9 mouse cellular contexts compared by ENCODE assay signal in genomic region chr6:52002676-52003075, GRCm38 (mm10). TPM values are rescaled to one million over a fixed set of nuclear protein-coding genes. Genes with fewer than 3 reads are reported as not detected.
A peak's percentile ranks its signal among the peaks of the same experiment; 100 is the strongest.
DNase-seq lines count a peak whose midpoint lies in the region; ATAC-seq and TF ChIP-seq lines count a peak whose summit lies in the region.
"Had no signal": no experiment of that assay in that cellular context is flagged by ENCODE, and none has a peak within 500 bp of the region (broad histone marks: within the 10 kb centered on the region; RNA-seq: fewer than 3 reads in every experiment).

No protein-coding gene starts in this region.

- no peak overlapping the region for H3K27ac ChIP-seq in forebrain, postnatal 0 days (ENCODE audit: low read depth, low read length)
- H3K27ac ChIP-seq in forebrain, embryonic 10.5 days = no peak overlapping the region
- H3K27ac ChIP-seq in midbrain, embryonic 14.5 days (replicated peaks; ENCODE audit: low read depth, low read length) = no peak overlapping the region
- H3K27ac ChIP-seq in midbrain, embryonic 13.5 days = no peak overlapping the region

- H3K9ac ChIP-seq in forebrain, postnatal 0 days = no peak overlapping the region
- no peak overlapping the region for H3K9ac ChIP-seq in midbrain, embryonic 14.5 days (replicated peaks; ENCODE audit: low read length)
- H3K9ac ChIP-seq in midbrain, embryonic 13.5 days (replicated peaks) = no peak overlapping the region

- H3K4me3 ChIP-seq in forebrain, postnatal 0 days (ENCODE audit: low read depth, low read length) = no peak overlapping the region
- H3K4me3 ChIP-seq in forebrain, embryonic 10.5 days = no peak overlapping the region
- H3K4me3 ChIP-seq in midbrain, embryonic 14.5 days (replicated peaks; ENCODE audit: low read depth, low read length) = no peak overlapping the region
- no peak overlapping the region for H3K4me3 ChIP-seq in midbrain, embryonic 13.5 days (replicated peaks)
- H3K4me3 ChIP-seq: myocyte had no signal

- 29% methylated on average over 8 of the region's 8 CpGs for WGBS in forebrain, postnatal 0 days
- WGBS in forebrain, embryonic 10.5 days = 36% methylated on average over 8 of the region's 8 CpGs
- 37% methylated on average over 8 of the region's 8 CpGs for WGBS in midbrain, embryonic 14.5 days
- WGBS in midbrain, embryonic 13.5 days = 37% methylated on average over 8 of the region's 8 CpGs

- H3K27me3 ChIP-seq in forebrain, postnatal 0 days (ENCODE audit: insufficient read depth, low read length) = peaks cover 74% of the 10 kb centered on the region
- H3K27me3 ChIP-seq in forebrain, embryonic 10.5 days (ENCODE audit: poor library complexity, severe bottlenecking) = peaks cover 96% of the 10 kb centered on the region
- peaks cover 80% of the 10 kb centered on the region for H3K27me3 ChIP-seq in midbrain, embryonic 14.5 days (ENCODE audit: control insufficient read depth, insufficient read depth, low read length)
- H3K27me3 ChIP-seq in midbrain, embryonic 13.5 days = peaks cover 80% of the 10 kb centered on the region

- DNase-seq in forebrain, postnatal 0 days = peak; percentile 78
- no peak for DNase-seq in forebrain, embryonic 10.5 days (ENCODE audit: extremely low spot score, low spot score)
- DNase-seq in midbrain, embryonic 14.5 days = peak; percentile 85
- peak; percentile 62 for DNase-seq in embryo, embryonic 11.5 days (ENCODE audit: low read depth, low spot score)
- DNase-seq in lung, postnatal 14 days = peak; percentile 74

- peak; percentile 62 for TF ChIP-seq CTCF in forebrain, postnatal 0 days (IDR thresholded peaks at IDR 0.05; ENCODE audit: low read depth)

- ATAC-seq in forebrain, postnatal 0 days = no peak; the same call in 1 of the 2 replicates
- ATAC-seq in midbrain, embryonic 14.5 days (ENCODE audit: low FRiP score, low TSS enrichment) = no peak
- no peak for ATAC-seq in midbrain, embryonic 13.5 days
- no peak for ATAC-seq in monocyte, adult 5-6 weeks (replicated peaks; ENCODE audit: insufficient number of reproducible peaks, low FRiP score, low TSS enrichment, poor library complexity, severe bottlenecking)
- no peak for ATAC-seq in megakaryocyte, adult 5-6 weeks (ENCODE audit: poor library complexity, severe bottlenecking)

- no peaks in the 10 kb centered on the region for H3K4me1 ChIP-seq in forebrain, postnatal 0 days (ENCODE audit: insufficient read depth)
- 0 out of 2 replicates have a peak, but pooled peaks cover 8% of the 10 kb centered on the region for H3K4me1 ChIP-seq in forebrain, embryonic 10.5 days
- H3K4me1 ChIP-seq in midbrain, embryonic 14.5 days (ENCODE audit: control insufficient read depth, insufficient read depth, low read length) = no peaks in the 10 kb centered on the region
- H3K4me1 ChIP-seq in midbrain, embryonic 13.5 days (replicated peaks) = no peaks in the 10 kb centered on the region

- H3K9me3 ChIP-seq in forebrain, postnatal 0 days (ENCODE audit: low read length) = no peaks in the 10 kb centered on the region
- H3K9me3 ChIP-seq in forebrain, embryonic 10.5 days = no peaks in the 10 kb centered on the region
- no peaks in the 10 kb centered on the region for H3K9me3 ChIP-seq in midbrain, embryonic 14.5 days (ENCODE audit: control insufficient read depth, low read length)
- H3K9me3 ChIP-seq in midbrain, embryonic 13.5 days = no peaks in the 10 kb centered on the region

- H3K4me2 ChIP-seq in forebrain, postnatal 0 days (ENCODE audit: low read depth) = no peak overlapping the region
- H3K4me2 ChIP-seq in midbrain, embryonic 14.5 days (ENCODE audit: low read length) = no peak overlapping the region
- no peak overlapping the region for H3K4me2 ChIP-seq in midbrain, embryonic 13.5 days (replicated peaks)

- no peaks in the 10 kb centered on the region for H3K36me3 ChIP-seq in forebrain, postnatal 0 days (ENCODE audit: insufficient read depth)
- H3K36me3 ChIP-seq in forebrain, embryonic 10.5 days (replicated peaks) = no peaks in the 10 kb centered on the region
- H3K36me3 ChIP-seq in midbrain, embryonic 14.5 days (ENCODE audit: control insufficient read depth, insufficient read depth, low read length) = no peaks in the 10 kb centered on the region
- no peaks in the 10 kb centered on the region for H3K36me3 ChIP-seq in midbrain, embryonic 13.5 days

RNA-seq across cellular contexts. Expression of gene Skap2, which starts 9.7 kb away (rescaled TPM):
- total RNA-seq in forebrain, postnatal 0 days (2014; rRNA removed) = 4.7 and 5.1 TPM in 2 replicates
- 6.2 and 6.6 TPM in 2 replicates for polyA plus RNA-seq in forebrain, postnatal 0 days (2015; fragmentation: Nextera tagmentation; extraction: Ambion mirVana)
- 7.7 and 9.0 TPM in 2 replicates for polyA plus RNA-seq in forebrain, embryonic 10.5 days (2016; fragmentation: Nextera tagmentation; extraction: Ambion mirVana)
- 4.5 and 5.8 TPM in 2 replicates for polyA plus RNA-seq in midbrain, embryonic 14.5 days (2014; fragmentation: Nextera tagmentation; extraction: Ambion mirVana)
- polyA plus RNA-seq in midbrain, embryonic 13.5 days (2015; fragmentation: Nextera tagmentation; extraction: Ambion mirVana) = 5.3 and 5.4 TPM in 2 replicates
- 216 to 281 TPM (median 262 TPM) in 3 replicates for total RNA-seq in monocyte, adult 5-6 weeks (2017)
- total RNA-seq in megakaryocyte, adult 5-6 weeks (2015) = 178 and 191 TPM in 2 replicates
- 293 and 359 TPM in 2 replicates for total RNA-seq in megakaryocyte, adult 5-6 weeks (2017)
